Mouse (Mus musculus): ENCODE measurements around the gene 9030612E09Rik. TPM values are rescaled to one million over a fixed set of nuclear protein-coding genes. Genes with fewer than 3 reads are reported as not detected.

Gene 9030612E09Rik
- polyA plus RNA-seq, 1 experiment: 0.20 TPM

GRCm38 (mm10) chr10:43168847-43169246, 5.7 kb upstream of the 9030612E09Rik start:
- TF ChIP-seq POLR2A (IDR thresholded peaks at IDR 0.05; ENCODE audit: control insufficient read depth, extremely low read depth, insufficient read depth, low read length, poor library complexity) (no peak), CTCF (IDR thresholded peaks at IDR 0.05; ENCODE audit: borderline replicate concordance, control insufficient read depth, extremely low read depth, insufficient read depth, low read length, poor library complexity) (no peak)
- no peak overlapping the region for H3K4me3 ChIP-seq (ENCODE audit: control insufficient read depth, insufficient read depth, low read length)
- no peaks in the 10 kb centered on the region for H3K36me3 ChIP-seq (ENCODE audit: control insufficient read depth, insufficient read depth, low read length)
- no peaks in the 10 kb centered on the region for H3K4me1 ChIP-seq (replicated peaks; ENCODE audit: control insufficient read depth, insufficient read depth, low read length)
- 82% methylated on average over 7 of the region's 7 CpGs for WGBS
- DNase-seq: no peak
- peaks cover 13% of the 10 kb centered on the region for H3K27me3 ChIP-seq (ENCODE audit: control insufficient read depth, insufficient read depth, low read length)
- no peak overlapping the region for H3K27ac ChIP-seq (ENCODE audit: control insufficient read depth, insufficient read depth, low read length)

- DNase-seq: no peak
- Histone ChIP-seq H3K4me1 (replicated peaks; ENCODE audit: control insufficient read depth, insufficient read depth, low read length) (peaks cover 4% of the 10 kb centered on the region), H3K27me3 (ENCODE audit: control insufficient read depth, insufficient read depth, low read length) (peaks cover 26% of the 10 kb centered on the region), H3K4me3 (ENCODE audit: control insufficient read depth, insufficient read depth, low read length) (no peak overlapping the region), H3K36me3 (ENCODE audit: control insufficient read depth, insufficient read depth, low read length) (no peaks in the 10 kb centered on the region), H3K27ac (ENCODE audit: control insufficient read depth, insufficient read depth, low read length) (no peak overlapping the region)
- WGBS: 16% methylated on average over 8 of the region's 8 CpGs
- TF ChIP-seq CTCF (IDR thresholded peaks at IDR 0.05; ENCODE audit: borderline replicate concordance, control insufficient read depth, extremely low read depth, insufficient read depth, low read length, poor library complexity) (no peak), POLR2A (IDR thresholded peaks at IDR 0.05; ENCODE audit: control insufficient read depth, extremely low read depth, insufficient read depth, low read length, poor library complexity) (no peak)
Observed at GRCm38 (mm10) chr10:43171106-43171505, 3.4 kb upstream of the 9030612E09Rik start.

- Histone ChIP-seq H3K36me3 (ENCODE audit: control insufficient read depth, insufficient read depth, low read length) (no peaks in the 10 kb centered on the region), H3K27ac (ENCODE audit: control insufficient read depth, insufficient read depth, low read length) (no peak overlapping the region), H3K27me3 (ENCODE audit: control insufficient read depth, insufficient read depth, low read length) (peaks cover 28% of the 10 kb centered on the region), H3K4me3 (ENCODE audit: control insufficient read depth, insufficient read depth, low read length) (no peak overlapping the region), H3K4me1 (replicated peaks; ENCODE audit: control insufficient read depth, insufficient read depth, low read length) (peaks cover 4% of the 10 kb centered on the region)
- 13% methylated on average over 7 of the region's 7 CpGs for WGBS
- no peak for TF ChIP-seq POLR2A (IDR thresholded peaks at IDR 0.05; ENCODE audit: control insufficient read depth, extremely low read depth, insufficient read depth, low read length, poor library complexity)
- TF ChIP-seq CTCF (IDR thresholded peaks at IDR 0.05; ENCODE audit: borderline replicate concordance, control insufficient read depth, extremely low read depth, insufficient read depth, low read length, poor library complexity): no peak
- no peak for DNase-seq
Observed at GRCm38 (mm10) chr10:43172066-43172465, 2.4 kb upstream of the 9030612E09Rik start.

- Histone ChIP-seq H3K27ac (ENCODE audit: control insufficient read depth, insufficient read depth, low read length) (no peak overlapping the region), H3K4me3 (ENCODE audit: control insufficient read depth, insufficient read depth, low read length) (no peak overlapping the region), H3K27me3 (ENCODE audit: control insufficient read depth, insufficient read depth, low read length) (peaks cover 28% of the 10 kb centered on the region), H3K4me1 (replicated peaks; ENCODE audit: control insufficient read depth, insufficient read depth, low read length) (peaks cover 4% of the 10 kb centered on the region), H3K36me3 (ENCODE audit: control insufficient read depth, insufficient read depth, low read length) (no peaks in the 10 kb centered on the region)
- 17% methylated on average over 8 of the region's 8 CpGs for WGBS
- no peak for DNase-seq
- TF ChIP-seq CTCF (IDR thresholded peaks at IDR 0.05; ENCODE audit: borderline replicate concordance, control insufficient read depth, extremely low read depth, insufficient read depth, low read length, poor library complexity) (no peak), POLR2A (IDR thresholded peaks at IDR 0.05; ENCODE audit: control insufficient read depth, extremely low read depth, insufficient read depth, low read length, poor library complexity) (no peak)
Observed at GRCm38 (mm10) chr10:43172554-43172953, 1.9 kb upstream of the 9030612E09Rik start.

- TF ChIP-seq CTCF (IDR thresholded peaks at IDR 0.05; ENCODE audit: borderline replicate concordance, control insufficient read depth, extremely low read depth, insufficient read depth, low read length, poor library complexity) (no peak), POLR2A (IDR thresholded peaks at IDR 0.05; ENCODE audit: control insufficient read depth, extremely low read depth, insufficient read depth, low read length, poor library complexity) (no peak)
- no peak overlapping the region for H3K27ac ChIP-seq (ENCODE audit: control insufficient read depth, insufficient read depth, low read length)
- H3K27me3 ChIP-seq (ENCODE audit: control insufficient read depth, insufficient read depth, low read length): peaks cover 28% of the 10 kb centered on the region
Observed at GRCm38 (mm10) chr10:43173141-43173827, 1.2 kb upstream of the 9030612E09Rik start.

GRCm38 (mm10) chr10:43173828-43174325, 627 bp upstream of the 9030612E09Rik start:
- peak overlapping the region; percentile 37 for H3K4me3 ChIP-seq (ENCODE audit: control insufficient read depth, insufficient read depth, low read length)
- H3K27me3 ChIP-seq (ENCODE audit: control insufficient read depth, insufficient read depth, low read length): peaks cover 28% of the 10 kb centered on the region
- peaks cover 4% of the 10 kb centered on the region for H3K4me1 ChIP-seq (replicated peaks; ENCODE audit: control insufficient read depth, insufficient read depth, low read length)
- H3K27ac ChIP-seq (ENCODE audit: control insufficient read depth, insufficient read depth, low read length): no peak overlapping the region
- 1% methylated on average over 38 of the region's 38 CpGs for WGBS
- peak; percentile 14 for DNase-seq
- no peaks in the 10 kb centered on the region for H3K36me3 ChIP-seq (ENCODE audit: control insufficient read depth, insufficient read depth, low read length)
- no peak for TF ChIP-seq CTCF (IDR thresholded peaks at IDR 0.05; ENCODE audit: borderline replicate concordance, control insufficient read depth, extremely low read depth, insufficient read depth, low read length, poor library complexity)
- TF ChIP-seq POLR2A (IDR thresholded peaks at IDR 0.05; ENCODE audit: control insufficient read depth, extremely low read depth, insufficient read depth, low read length, poor library complexity): no peak

More at GRCm38 (mm10) chr10:43173141-43173827, 1.2 kb upstream of the 9030612E09Rik start:
- Histone ChIP-seq H3K4me1 (replicated peaks; ENCODE audit: control insufficient read depth, insufficient read depth, low read length) (peaks cover 4% of the 10 kb centered on the region), H3K36me3 (ENCODE audit: control insufficient read depth, insufficient read depth, low read length) (no peaks in the 10 kb centered on the region), H3K4me3 (ENCODE audit: control insufficient read depth, insufficient read depth, low read length) (peak overlapping the region; percentile 2)
- no peak for DNase-seq
- 2% methylated on average over 53 of the region's 53 CpGs for WGBS
